Mouse (Mus musculus) CD4-positive, CD25-positive, alpha-beta regulatory T cell (primary cell): ENCODE results near the gene Zfyve26. TPM values are rescaled to one million over a fixed set of nuclear protein-coding genes. Genes with fewer than 3 reads are reported as not detected.

Experiments
- polyA plus RNA-seq: library from polyadenylated mRNA; unstranded; fragments of 100-300 nt; shearing (Covaris generic); gene quantifications from one replicate; pipeline ENCODE4 v1.2.1, GENCODE M21; 2017

Zfyve26 gene
- 26.9 TPM for polyA plus RNA-seq

DNA sequence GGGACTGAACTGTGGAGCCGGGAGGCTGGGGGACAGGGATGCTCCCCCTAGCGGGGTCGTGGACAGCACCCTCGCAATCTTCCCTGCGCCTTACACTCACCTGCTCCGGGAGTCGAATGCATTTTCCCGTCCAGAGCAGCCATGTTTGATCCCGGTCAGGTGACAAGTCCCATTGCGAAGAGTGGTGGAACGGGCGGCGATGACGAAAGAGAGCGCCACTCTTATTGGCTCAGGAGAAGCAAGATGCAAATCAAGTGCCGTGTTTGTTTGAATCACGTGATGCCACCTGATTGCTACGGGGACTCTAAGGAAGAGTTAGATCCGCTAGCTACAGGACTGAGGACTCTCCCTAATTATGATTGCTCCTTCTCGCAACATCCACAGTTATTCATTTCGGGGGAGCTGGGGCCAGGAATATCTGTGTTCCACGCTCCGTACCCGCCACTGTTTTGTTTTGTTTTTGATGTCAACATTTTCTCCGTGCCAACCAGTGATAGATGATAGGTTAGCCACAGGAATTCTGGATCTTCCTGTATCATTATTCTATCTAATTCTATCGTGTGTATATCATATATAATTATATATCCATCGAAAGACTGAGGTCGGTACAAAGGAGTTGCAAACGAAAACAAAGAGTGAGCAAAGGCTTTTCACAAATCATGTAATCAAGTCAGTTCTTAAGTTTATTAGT, at the start of gene Zfyve26:
Gene Zfyve26, minus strand, starts transcription at position 179 of the 691 bp plus-strand sequence.

DNA sequence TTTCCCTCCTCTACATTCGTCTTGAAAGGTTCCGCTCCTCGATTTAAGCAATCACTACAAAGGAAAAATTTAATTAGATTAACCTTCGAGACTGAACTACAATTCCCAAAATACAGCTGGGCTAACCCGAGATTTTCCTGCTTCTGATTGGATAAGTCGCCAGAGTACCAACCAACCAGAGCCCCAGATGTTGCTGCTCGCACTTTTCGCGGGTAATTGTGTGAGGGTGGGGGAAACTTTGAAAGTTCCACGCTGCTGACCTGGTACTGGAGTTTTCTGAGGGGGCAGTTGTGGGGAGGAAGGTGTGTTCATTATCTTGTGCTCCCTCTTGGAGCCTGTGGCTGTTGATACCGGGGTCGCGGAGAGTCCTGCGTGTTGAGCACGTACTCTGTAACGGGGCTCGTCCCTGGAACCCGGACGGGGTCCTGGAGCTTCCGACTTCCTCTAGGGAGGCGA, 1.0 kb upstream of the Zfyve26 start, which contains the start of gene Rad51b:
Gene Rad51b, plus strand, starts transcription at position 162 of the 456 bp plus-strand sequence.

DNA sequence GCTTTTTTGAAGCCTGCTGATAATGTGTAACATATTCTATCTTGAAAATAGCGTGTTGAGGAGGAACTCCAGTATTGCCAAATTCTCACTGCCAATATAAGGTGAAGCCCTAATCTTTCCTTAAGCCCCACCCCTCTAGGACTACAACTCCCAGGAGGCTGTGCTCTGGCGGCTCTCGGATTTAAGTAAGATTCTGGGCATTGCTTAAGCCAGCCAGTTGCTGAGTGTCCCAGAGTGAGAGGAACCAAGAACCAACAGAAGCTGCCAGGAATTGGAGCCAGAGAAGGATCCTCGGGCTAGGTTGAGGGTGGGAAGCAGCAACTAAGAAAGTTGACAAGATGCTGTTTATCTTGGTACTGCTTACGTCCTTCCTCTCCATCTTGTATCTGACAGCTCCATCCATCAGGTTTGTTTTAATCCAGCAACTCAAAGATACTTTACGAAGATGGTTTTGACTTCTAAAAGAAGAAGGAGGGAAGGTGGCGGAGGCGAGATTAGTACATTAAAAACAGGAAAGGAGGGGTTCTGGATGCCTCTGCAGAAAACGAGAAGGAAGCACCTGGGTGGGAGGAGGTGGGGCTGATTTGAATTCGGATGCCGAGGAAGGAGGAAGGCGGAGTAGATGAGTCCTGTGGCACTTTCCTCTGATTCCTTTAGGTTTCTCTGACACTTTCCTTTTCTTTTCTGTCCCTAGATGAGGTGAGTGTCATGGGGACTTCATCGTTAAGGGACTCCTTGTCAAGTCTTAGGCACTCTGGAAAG, 87.2 kb downstream of the Zfyve26 start, which contains the start of gene Rdh12:
Gene Rdh12, plus strand, starts transcription at position 212 of the 762 bp plus-strand sequence.

DNA sequence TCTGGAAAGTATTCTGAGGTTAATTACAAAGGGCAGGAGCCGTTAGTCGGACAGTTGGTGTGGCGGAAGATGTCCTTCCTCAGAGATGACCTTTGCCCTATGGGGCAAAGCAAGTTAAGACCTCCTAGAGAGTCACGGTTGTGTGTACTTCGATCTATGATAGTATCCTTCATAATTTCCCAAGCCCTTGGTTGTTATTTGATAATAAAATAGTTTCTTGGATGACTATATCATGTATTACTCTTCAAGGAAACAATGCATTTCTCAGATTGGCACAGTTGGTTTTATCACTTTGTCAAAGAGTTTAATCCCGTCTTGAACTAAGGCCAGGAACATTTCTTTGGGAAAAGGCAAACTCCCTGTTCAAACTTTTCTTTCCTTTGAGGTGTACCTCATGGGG, 103.9 kb downstream of the Zfyve26 start, which contains the start of gene Rdh11:
Gene Rdh11, minus strand, starts transcription at position 101 of the 400 bp plus-strand sequence.

Other genes with a start within 250 kb of the Zfyve26 start
- gene Pigh, start 206.7 kb downstream of the Zfyve26 start, polyA plus RNA-seq, result 20.8 TPM
- gene Arg2, start 165.5 kb downstream of the Zfyve26 start, polyA plus RNA-seq, result 0.14 TPM
- gene Vti1b, start 123.6 kb downstream of the Zfyve26 start, polyA plus RNA-seq, result 123 TPM
- 20.5 TPM for gene Rdh11, start 104.0 kb downstream of the Zfyve26 start, polyA plus RNA-seq
- 12.1 TPM for gene Rdh12, start 87.4 kb downstream of the Zfyve26 start, polyA plus RNA-seq
- gene Rad51b, start 978 bp upstream of the Zfyve26 start, polyA plus RNA-seq, result 4.0 TPM